Mouse (Mus musculus): ENCODE data around the gene Gngt2. TPM values are rescaled to one million over a fixed set of nuclear protein-coding genes. Genes with fewer than 3 reads are reported as not detected.
"Not testable (repeated sequence)": the region's sequence is repeated elsewhere in the genome, so short reads cannot be mapped to it uniquely, and the experiment has no call there.

Gngt2 gene
- polyA plus RNA-seq, 1 experiment: 167 TPM

DNA sequence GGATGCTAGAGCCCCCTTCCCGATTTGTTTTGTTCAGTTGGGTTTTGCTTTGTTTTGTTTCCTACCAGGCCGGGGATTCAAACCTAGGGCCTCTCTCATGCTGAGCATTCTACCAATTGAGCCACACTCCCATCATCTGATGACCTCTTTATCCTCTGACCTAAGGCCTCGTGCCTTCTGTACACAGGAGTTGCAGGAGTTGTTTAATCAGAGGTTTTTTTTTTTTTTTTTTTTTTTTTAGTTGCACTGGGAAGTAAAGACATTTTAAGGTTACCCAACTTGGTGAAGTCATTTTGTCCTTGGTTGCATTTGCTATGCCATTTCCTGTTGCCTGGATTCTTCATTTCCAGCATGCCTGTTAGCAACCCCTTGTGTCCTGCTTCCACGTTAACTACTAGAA, 32.4 kb downstream of the Gngt2 start:
- Histone ChIP-seq H3K4me1 (ENCODE audit: control insufficient read depth, insufficient read depth, low read length) (peaks cover 23% of the 10 kb centered on the region), H3K4me3 (ENCODE audit: insufficient read depth, low read length) (no peak overlapping the region), H3K27ac (ENCODE audit: insufficient read depth, low read depth, low read length) (peak overlapping the region; percentile 94)
- no peak for TF ChIP-seq CTCF (IDR thresholded peaks at IDR 0.05; ENCODE audit: low read depth, low read length)
- TF ChIP-seq POLR2A (IDR thresholded peaks at IDR 0.05; ENCODE audit: borderline replicate concordance, low read depth, low read length): no peak

DNA sequence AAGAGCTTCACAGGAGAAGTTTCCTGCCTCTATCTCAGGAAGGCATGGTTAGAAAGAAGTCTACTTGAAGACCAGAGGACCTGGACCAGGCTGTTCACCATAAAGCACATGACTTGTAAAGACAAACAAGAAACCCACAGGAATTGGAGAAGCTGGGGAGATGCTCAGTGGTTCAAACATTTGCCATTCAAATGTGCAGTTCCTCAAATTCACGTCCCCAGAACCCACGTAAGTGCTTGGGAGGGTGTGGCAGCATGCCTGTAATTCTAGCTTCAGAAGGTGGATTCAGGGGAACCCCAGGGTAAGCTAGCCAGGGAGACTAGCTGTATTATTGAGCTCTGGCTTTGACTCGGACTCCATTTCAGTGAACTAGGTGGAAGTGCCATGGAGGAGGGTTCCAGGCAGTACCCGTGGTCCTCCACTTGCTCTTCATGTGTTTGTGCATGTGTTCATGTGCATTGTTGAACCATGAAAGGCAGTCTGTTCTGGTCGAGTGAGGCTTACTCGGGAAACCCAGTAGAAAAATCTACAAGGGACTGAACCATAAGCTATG, 33.0 kb downstream of the Gngt2 start:
- TF ChIP-seq CTCF (IDR thresholded peaks at IDR 0.05; ENCODE audit: low read depth, low read length) (no peak), POLR2A (IDR thresholded peaks at IDR 0.05; ENCODE audit: borderline replicate concordance, low read depth, low read length) (no peak)
- peak overlapping the region; percentile 94 for H3K27ac ChIP-seq (ENCODE audit: insufficient read depth, low read depth, low read length)

DNA sequence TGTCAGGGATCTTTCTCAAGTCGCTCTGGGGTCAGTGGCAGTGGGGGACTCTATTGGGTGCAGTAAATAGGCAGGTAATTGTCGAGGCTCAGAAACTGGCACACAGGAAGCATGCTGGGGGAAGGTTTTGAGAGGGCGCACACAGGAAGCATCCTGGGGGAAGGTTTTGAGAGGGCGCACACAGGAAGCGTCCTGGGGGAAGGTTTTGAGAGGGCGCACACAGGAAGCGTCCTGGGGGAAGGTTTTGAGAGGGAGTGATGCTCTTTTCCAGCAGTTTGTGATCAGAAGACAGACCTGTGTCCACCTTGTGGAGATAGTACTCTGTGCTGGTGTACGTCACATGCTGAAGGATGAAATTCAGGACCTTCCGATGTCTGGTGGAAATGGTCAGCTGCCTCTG, 38.8 kb downstream of the Gngt2 start:
- H3K4me1 ChIP-seq (ENCODE audit: control insufficient read depth, insufficient read depth, low read length): no peaks in the 10 kb centered on the region; the same call in 1 of the 2 replicates
- TF ChIP-seq POLR2A (IDR thresholded peaks at IDR 0.05; ENCODE audit: borderline replicate concordance, low read depth, low read length) (no peak), CTCF (IDR thresholded peaks at IDR 0.05; ENCODE audit: low read depth, low read length) (no peak)
- H3K27ac ChIP-seq (ENCODE audit: insufficient read depth, low read depth, low read length): no peak overlapping the region
- H3K4me3 ChIP-seq (ENCODE audit: insufficient read depth, low read length): no peak overlapping the region

More for the DNA sequence above, 33.0 kb downstream of the Gngt2 start:
- Histone ChIP-seq H3K4me3 (ENCODE audit: insufficient read depth, low read length) (no peak overlapping the region), H3K4me1 (ENCODE audit: control insufficient read depth, insufficient read depth, low read length) (peaks cover 23% of the 10 kb centered on the region)

DNA sequence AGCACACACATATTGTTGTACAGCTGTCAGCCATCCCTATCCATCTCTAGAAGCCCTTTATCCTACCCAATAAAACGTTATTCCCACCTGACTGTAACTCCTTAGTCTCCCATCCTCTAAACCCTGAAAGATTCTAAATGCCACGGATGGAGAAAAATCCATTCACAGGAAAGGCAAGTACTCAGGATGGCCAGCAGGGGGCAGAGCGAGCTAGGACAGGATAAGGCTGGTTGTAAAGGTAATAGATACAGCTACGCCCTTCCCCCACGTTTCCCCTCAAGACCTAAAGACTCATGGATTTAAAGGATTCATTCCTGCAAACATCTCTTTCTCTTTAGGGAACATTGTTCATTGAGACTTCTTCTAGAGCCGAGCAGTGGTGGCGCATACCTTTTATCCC, 39.3 kb downstream of the Gngt2 start:
- H3K4me3 ChIP-seq (ENCODE audit: insufficient read depth, low read length): no peak overlapping the region
- no peak overlapping the region for H3K27ac ChIP-seq (ENCODE audit: insufficient read depth, low read depth, low read length)
- H3K4me1 ChIP-seq (ENCODE audit: control insufficient read depth, insufficient read depth, low read length): no peaks in the 10 kb centered on the region
- peak; percentile 62 for TF ChIP-seq CTCF (IDR thresholded peaks at IDR 0.05; ENCODE audit: low read depth, low read length)
- TF ChIP-seq POLR2A (IDR thresholded peaks at IDR 0.05; ENCODE audit: borderline replicate concordance, low read depth, low read length): no peak

DNA sequence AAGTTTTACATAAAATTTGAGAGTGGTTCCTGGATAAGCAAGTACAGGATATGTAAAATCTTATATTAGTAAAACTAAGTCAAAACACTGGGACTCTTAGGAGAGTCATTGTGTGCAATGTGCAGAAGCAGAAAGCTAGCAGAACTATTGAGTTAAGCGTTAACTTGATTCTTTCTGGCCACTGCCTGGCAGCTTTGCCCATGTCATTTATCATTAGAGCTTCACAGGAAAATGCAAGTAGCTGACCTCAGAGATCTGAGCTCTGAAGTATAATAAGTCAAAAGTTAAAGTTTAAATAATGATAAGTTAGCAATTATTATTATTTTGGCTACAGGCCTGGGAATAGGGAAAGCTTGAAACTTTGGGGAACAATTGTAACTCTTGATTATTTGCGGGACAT, 42.8 kb downstream of the Gngt2 start:
- not testable (repeated sequence) for H3K4me3 ChIP-seq (ENCODE audit: insufficient read depth, low read length); H3K4me1 ChIP-seq (ENCODE audit: control insufficient read depth, insufficient read depth, low read length); H3K27ac ChIP-seq (ENCODE audit: insufficient read depth, low read depth, low read length)

DNA sequence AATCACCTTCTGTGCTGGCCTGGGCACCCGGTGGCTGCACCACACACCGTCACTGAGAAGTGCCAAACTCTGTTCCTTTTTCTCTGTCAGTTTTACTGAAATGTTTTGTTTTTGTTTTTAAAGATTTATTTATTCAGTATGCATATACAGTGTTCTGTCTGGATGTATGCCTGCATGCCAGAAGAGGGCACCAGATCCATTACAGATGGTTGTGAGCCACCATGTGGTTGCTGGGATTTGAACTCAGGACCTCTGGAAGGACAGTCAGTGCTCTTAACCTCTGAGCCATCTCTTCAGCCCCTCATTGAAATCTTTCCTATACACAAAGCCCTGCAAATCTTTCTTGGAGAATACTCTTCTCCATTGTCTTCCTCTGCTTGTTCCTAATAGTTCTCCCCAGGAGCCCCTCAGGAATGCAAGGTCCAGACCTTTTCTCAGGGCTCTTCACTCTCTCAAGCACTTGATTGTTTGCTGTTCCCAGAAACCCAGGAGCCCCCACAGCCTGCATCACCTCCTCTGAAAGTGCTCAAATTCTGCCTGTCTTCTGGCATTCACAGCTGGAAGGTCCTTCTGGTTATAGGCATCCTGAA, 53.5 kb downstream of the Gngt2 start:
- H3K4me1 ChIP-seq (ENCODE audit: control insufficient read depth, insufficient read depth, low read length): no peaks in the 10 kb centered on the region

More for the DNA sequence above, 53.5 kb downstream of the Gngt2 start:
- TF ChIP-seq POLR2A (IDR thresholded peaks at IDR 0.05; ENCODE audit: borderline replicate concordance, low read depth, low read length) (no peak), CTCF (IDR thresholded peaks at IDR 0.05; ENCODE audit: low read depth, low read length) (no peak)
- Histone ChIP-seq H3K27ac (ENCODE audit: insufficient read depth, low read depth, low read length) (no peak overlapping the region), H3K4me3 (ENCODE audit: insufficient read depth, low read length) (no peak overlapping the region)

Other genes starting within 250 kb of the Gngt2 start
- gene Ngfr, start 249.5 kb upstream of the Gngt2 start, polyA plus RNA-seq (2012; ENCODE audit: insufficient read depth, insufficient read length, missing spikeins): not detected in 2 replicates
- 54.8 and 59.1 TPM in 2 replicates for gene Phb, start 170.3 kb upstream of the Gngt2 start, polyA plus RNA-seq (2012; ENCODE audit: insufficient read depth, insufficient read length, missing spikeins)
- gene Zfp652, start 124.5 kb upstream of the Gngt2 start, polyA plus RNA-seq (2012; ENCODE audit: insufficient read depth, insufficient read length, missing spikeins): 47.7 and 51.5 TPM in 2 replicates
- 1.6 and 2.1 TPM in 2 replicates for gene B130006D01Rik, start 113.6 kb upstream of the Gngt2 start, polyA plus RNA-seq (2012; ENCODE audit: insufficient read depth, insufficient read length, missing spikeins)
- gene Phospho1, start 12.7 kb upstream of the Gngt2 start, polyA plus RNA-seq (2012; ENCODE audit: insufficient read depth, insufficient read length, missing spikeins): 7.4 and 9.4 TPM in 2 replicates
- 51.7 and 60.6 TPM in 2 replicates for gene Abi3, start 5.3 kb downstream of the Gngt2 start, polyA plus RNA-seq (2012; ENCODE audit: insufficient read depth, insufficient read length, missing spikeins)
- gene B4galnt2, start 77.7 kb downstream of the Gngt2 start, polyA plus RNA-seq (2012; ENCODE audit: insufficient read depth, insufficient read length, missing spikeins): 0.64 TPM in 1 of 2 replicates, not detected in the other
- not detected in 2 replicates for gene Igf2bp1, start 168.7 kb downstream of the Gngt2 start, polyA plus RNA-seq (2012; ENCODE audit: insufficient read depth, insufficient read length, missing spikeins)
- gene Gip, start 187.3 kb downstream of the Gngt2 start, polyA plus RNA-seq (2012; ENCODE audit: insufficient read depth, insufficient read length, missing spikeins): not detected in 2 replicates
- 81.3 and 91.8 TPM in 2 replicates for gene Snf8, start 197.7 kb downstream of the Gngt2 start, polyA plus RNA-seq (2012; ENCODE audit: insufficient read depth, insufficient read length, missing spikeins)
- 37.6 and 43.6 TPM in 2 replicates for gene Ube2z, start 228.2 kb downstream of the Gngt2 start, polyA plus RNA-seq (2012; ENCODE audit: insufficient read depth, insufficient read length, missing spikeins)
- 101 and 118 TPM in 2 replicates for gene Atp5g1, start 238.5 kb downstream of the Gngt2 start, polyA plus RNA-seq (2012; ENCODE audit: insufficient read depth, insufficient read length, missing spikeins)

All from bone marrow macrophage, adult 2 months (primary cell).